Mouse (Mus musculus) kidney, adult 2 months (tissue): ENCODE measurements around the gene Prex1.

Source experiments
- CTCF ChIP-seq: fragments of 200-500 bp; conservative IDR thresholded peaks from 2 replicates; pipeline ENCODE4 v1.5.1; 2011; ENCODE audit warnings: low read depth, mild to moderate bottlenecking, control low read depth, low read length, moderate library complexity, mixed read lengths; ENCODE audit not compliant: insufficient read depth, insufficient read length
- POLR2A ChIP-seq: fragments of 200-500 bp; IDR thresholded peaks from one replicate; pipeline ENCODE4 v1.6.1; 2011; ENCODE audit warnings: low read depth, low read length, control low read depth

- TF ChIP-seq POLR2A (no peak), CTCF (no peak)
Measured at GRCm38 (mm10) chr2:166605164-166605831, 108.3 kb downstream of the Prex1 start.
